ENCODE assay signal across 22 mouse cellular contexts in genomic region chr1:182063716-182064115, GRCm38 (mm10). TPM values are rescaled to one million over a fixed set of nuclear protein-coding genes. Genes with fewer than 3 reads are reported as not detected.
DNase-seq lines count a peak whose midpoint lies in the region; ATAC-seq lines count a peak whose summit lies in the region.
"Had no signal": no experiment of that assay in that cellular context is flagged by ENCODE, and none has a peak within 500 bp of the region (broad histone marks: within the 10 kb centered on the region; RNA-seq: fewer than 3 reads in every experiment).

No protein-coding gene starts in this region.

- ATAC-seq in CD4-positive, CD25-positive, alpha-beta regulatory T cell, adult 4 months = no peak
- ATAC-seq: forebrain, postnatal 0 days had no signal

- peak; percentile 5 for DNase-seq in CD4-positive, CD25-positive, alpha-beta regulatory T cell, adult 2 months (ENCODE audit: low read depth, low spot score)
- DNase-seq in thymus, postnatal 0 days (ENCODE audit: low spot score) = peak; percentile 57
- DNase-seq in thymus, postnatal 36 days = no peak
- DNase-seq in R1 (ENCODE audit: low read depth, low spot score) = peak; percentile 88
- no peak for DNase-seq in lung, postnatal 14 days
- DNase-seq in adrenal gland, postnatal 14 days = no peak
- DNase-seq: adrenal gland, postnatal 36 days; cerebellum, adult 18-20 months; cerebellum, postnatal 10 days; forebrain, postnatal 0 days; heart, adult 2 months; heart, postnatal 14 days; kidney, adult 18-20 months; kidney, postnatal 10 days; layer of hippocampus, adult 9-11 months; liver; lung, adult 2 months; lung, postnatal 10 days; retina, postnatal 1 day; right cerebral cortex, postnatal 14 days had no signal

RNA-seq across cellular contexts. Expression of gene Enah, which starts 43.9 kb away (rescaled TPM):
- 1 to 10 TPM in 1 of 2 experiments, under 1 TPM in 1; 0.43 to 1.3 TPM for polyA plus RNA-seq in CD4-positive, CD25-positive, alpha-beta regulatory T cell, adult 4 months (2017; shearing (Covaris generic))
- polyA plus RNA-seq in thymus, postnatal 0 days (2015; fragmentation: Nextera tagmentation; extraction: Ambion mirVana) = 3.9 and 4.8 TPM in 2 replicates
- total RNA-seq in adrenal gland, postnatal 14 days (2021) = 69.3 and 79.2 TPM in 2 replicates
- polyA plus RNA-seq: G1E had no signal

Comparison
In these comparisons a context has a peak if more than half of its experiments do, and no peak if none do; other contexts are left out.
1. DNase-seq: peak in CD4-positive, CD25-positive, alpha-beta regulatory T cell, adult 2 months (single experiment), thymus, postnatal 0 days (single experiment) and R1 (single experiment); none in thymus, postnatal 36 days (0 of 2), lung, postnatal 14 days (single experiment) and adrenal gland, postnatal 14 days (single experiment).